Mouse (Mus musculus): Measurements from ENCODE around the gene Ninl. TPM values are rescaled to one million over a fixed set of nuclear protein-coding genes. Genes with fewer than 3 reads are reported as not detected.

Ninl gene
- total RNA-seq, 1 experiment from 2014 or later = 34.7 TPM

GRCm38 (mm10) chr2:150997618-150998017, 41.6 kb downstream of the Ninl start:
- DNase-seq = no peak

GRCm38 (mm10) chr2:150995324-150995723, 43.9 kb downstream of the Ninl start:
- no peak for DNase-seq

- DNase-seq = no peak
Observed at GRCm38 (mm10) chr2:150991050-150991449, 48.1 kb downstream of the Ninl start.

GRCm38 (mm10) chr2:150990506-150990905, 48.7 kb downstream of the Ninl start:
- peak; percentile 20 for DNase-seq

- DNase-seq = no peak
Observed at GRCm38 (mm10) chr2:150985359-150985758, 53.8 kb downstream of the Ninl start.

GRCm38 (mm10) chr2:150982051-150982450, 57.1 kb downstream of the Ninl start:
- no peak for DNase-seq

GRCm38 (mm10) chr2:150981524-150981923, 57.7 kb downstream of the Ninl start:
- no peak for DNase-seq

GRCm38 (mm10) chr2:150979861-150980620, 59.1 kb downstream of the Ninl start:
- DNase-seq = no peak

- DNase-seq = no peak
Observed at GRCm38 (mm10) chr2:150978791-150979190, 60.4 kb downstream of the Ninl start.

- no peak for DNase-seq
Observed at GRCm38 (mm10) chr2:150977676-150978075, 61.5 kb downstream of the Ninl start.

GRCm38 (mm10) chr2:150976871-150977270, 62.3 kb downstream of the Ninl start:
- DNase-seq = no peak

GRCm38 (mm10) chr2:150973401-150974115, 65.6 kb downstream of the Ninl start:
- no peak for DNase-seq

- DNase-seq = no peak
Observed at GRCm38 (mm10) chr2:150972681-150973080, 66.5 kb downstream of the Ninl start.

GRCm38 (mm10) chr2:150971856-150972255, 67.3 kb downstream of the Ninl start:
- DNase-seq = no peak

GRCm38 (mm10) chr2:150969231-150969630, 70.0 kb downstream of the Ninl start:
- DNase-seq = no peak

GRCm38 (mm10) chr2:150967491-150967890, 71.7 kb downstream of the Ninl start:
- DNase-seq = no peak

- DNase-seq = no peak
Observed at GRCm38 (mm10) chr2:150965951-150966350, 73.2 kb downstream of the Ninl start.

GRCm38 (mm10) chr2:150964641-150965040, 74.5 kb downstream of the Ninl start:
- DNase-seq = no peak

GRCm38 (mm10) chr2:150963246-150963645, 75.9 kb downstream of the Ninl start:
- DNase-seq = no peak

GRCm38 (mm10) chr2:150959521-150959920, 79.7 kb downstream of the Ninl start:
- no peak for DNase-seq

- DNase-seq = no peak
Observed at GRCm38 (mm10) chr2:150955859-150956258, 83.3 kb downstream of the Ninl start.

- DNase-seq = no peak
Observed at GRCm38 (mm10) chr2:150951201-150951600, 88.0 kb downstream of the Ninl start.

- no peak for DNase-seq
Observed at GRCm38 (mm10) chr2:150950056-150950455, 89.1 kb downstream of the Ninl start.

GRCm38 (mm10) chr2:150949652-150950051, 89.5 kb downstream of the Ninl start:
- no peak for DNase-seq
